Mouse (Mus musculus) G1E (cell line): ENCODE results near the gene Tmem144.

ENCODE experiments used
- CTCF ChIP-seq: IDR thresholded peaks from 2 replicates; pipeline ENCODE4 v1.5.1; 2012; ENCODE audit warnings: low read depth, low read length, inconsistent platforms, mixed read lengths
- TAL1 ChIP-seq: conservative IDR thresholded peaks from 2 replicates; pipeline ENCODE4 v1.6.1; 2012; ENCODE audit warnings: low read depth, low read length, inconsistent platforms, mixed read lengths

DNA sequence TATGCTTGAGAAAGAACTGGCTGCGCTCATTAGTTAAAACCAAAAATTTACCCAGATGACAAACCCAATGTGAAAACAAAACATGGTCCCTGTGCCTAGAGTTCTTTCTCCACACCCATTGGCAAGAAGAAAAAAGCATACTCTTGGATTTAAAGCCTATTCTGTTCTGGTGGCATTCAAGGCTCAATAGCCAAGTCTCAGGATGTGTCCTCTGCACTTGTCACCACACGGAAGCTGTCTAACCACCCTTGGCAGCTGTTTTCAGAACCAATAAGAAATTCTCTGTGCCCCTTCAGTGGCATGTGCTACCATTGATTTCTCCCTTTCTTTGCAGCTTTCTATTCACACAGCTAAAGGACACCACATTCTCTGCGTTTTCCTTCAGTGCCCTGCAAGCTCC is 5.6 kb upstream of the Tmem144 start:
- no peak for TF ChIP-seq CTCF
- no peak for TF ChIP-seq TAL1
